Mouse (Mus musculus): ENCODE measurements around the gene AA467197. TPM values are rescaled to one million over a fixed set of nuclear protein-coding genes. Genes with fewer than 3 reads are reported as not detected.

AA467197 gene
- polyA plus RNA-seq, 1 experiment from 2014 or later: 0.86 TPM

GRCm38 (mm10) chr2:122610746-122611653, 25.8 kb upstream of the AA467197 start, which contains the start of gene Gatm:
Gene Gatm (minus strand): TSS chr2:122611303.
- H3K27ac ChIP-seq: no peak within 1 kb of the TSS

GRCm38 (mm10) chr2:122611654-122611973, 25.2 kb upstream of the AA467197 start:
- no peaks in the 10 kb centered on the region for H3K27me3 ChIP-seq (ENCODE audit: control insufficient read depth, insufficient read depth, low read length)
- no peak overlapping the region for H3K27ac ChIP-seq
- WGBS: 77% methylated on average over 4 of the region's 4 CpGs
- H3K9me3 ChIP-seq (ENCODE audit: control insufficient read depth, low read length): no peaks in the 10 kb centered on the region
- H3K4me3 ChIP-seq (replicated peaks; ENCODE audit: low read length): peak overlapping the region; percentile 52
- no peaks in the 10 kb centered on the region for H3K36me3 ChIP-seq (replicated peaks; ENCODE audit: control insufficient read depth, insufficient read depth)
- H3K4me2 ChIP-seq (replicated peaks): peak overlapping the region; percentile 70
- DNase-seq (ENCODE audit: low spot score) (no peak), ATAC-seq (ENCODE audit: low FRiP score) (no peak)
- no peaks in the 10 kb centered on the region for H3K4me1 ChIP-seq (replicated peaks; ENCODE audit: control insufficient read depth, insufficient read depth, low read length)
- peak overlapping the region; percentile 68 for H3K9ac ChIP-seq

More at GRCm38 (mm10) chr2:122610746-122611653, 25.8 kb upstream of the AA467197 start, which contains the start of gene Gatm:
- peak within 1 kb of the TSS; percentile 70 for H3K4me2 ChIP-seq (replicated peaks)
- peak; percentile 79 for DNase-seq (ENCODE audit: low spot score)
- WGBS: 3% methylated on average over 47 of the region's 48 CpGs
- H3K27me3 ChIP-seq (ENCODE audit: control insufficient read depth, insufficient read depth, low read length): no peaks in the 10 kb centered on the region
- H3K9ac ChIP-seq: peak within 1 kb of the TSS; percentile 68
- peak; percentile 98 for ATAC-seq (ENCODE audit: low FRiP score)
- H3K4me1 ChIP-seq (replicated peaks; ENCODE audit: control insufficient read depth, insufficient read depth, low read length): no peaks in the 10 kb centered on the region
- no peaks in the 10 kb centered on the region for H3K36me3 ChIP-seq (replicated peaks; ENCODE audit: control insufficient read depth, insufficient read depth)
- peak within 1 kb of the TSS; percentile 52 for H3K4me3 ChIP-seq (replicated peaks; ENCODE audit: low read length)
- no peaks in the 10 kb centered on the region for H3K9me3 ChIP-seq (ENCODE audit: control insufficient read depth, low read length)

- no peaks in the 10 kb centered on the region for H3K4me1 ChIP-seq (replicated peaks; ENCODE audit: control insufficient read depth, insufficient read depth, low read length)
- ATAC-seq (ENCODE audit: low FRiP score) (no peak), DNase-seq (ENCODE audit: low spot score) (no peak)
- 66% methylated on average over 6 of the region's 6 CpGs for WGBS
- no peak overlapping the region for H3K27ac ChIP-seq
- no peaks in the 10 kb centered on the region for H3K9me3 ChIP-seq (ENCODE audit: control insufficient read depth, low read length)
- H3K9ac ChIP-seq: no peak overlapping the region
- no peak overlapping the region for H3K4me2 ChIP-seq (replicated peaks)
- no peaks in the 10 kb centered on the region for H3K36me3 ChIP-seq (replicated peaks; ENCODE audit: control insufficient read depth, insufficient read depth)
- H3K4me3 ChIP-seq (replicated peaks; ENCODE audit: low read length): no peak overlapping the region
- no peaks in the 10 kb centered on the region for H3K27me3 ChIP-seq (ENCODE audit: control insufficient read depth, insufficient read depth, low read length)
These were observed 20.5 kb upstream of the AA467197 start for GRCm38 (mm10) chr2:122616237-122616636.

GRCm38 (mm10) chr2:122617792-122618191, 19.0 kb upstream of the AA467197 start:
- DNase-seq (ENCODE audit: low spot score): no peak
- Histone ChIP-seq H3K4me2 (replicated peaks) (no peak overlapping the region), H3K9me3 (ENCODE audit: control insufficient read depth, low read length) (no peaks in the 10 kb centered on the region), H3K4me1 (replicated peaks; ENCODE audit: control insufficient read depth, insufficient read depth, low read length) (no peaks in the 10 kb centered on the region), H3K36me3 (replicated peaks; ENCODE audit: control insufficient read depth, insufficient read depth) (no peaks in the 10 kb centered on the region), H3K27me3 (ENCODE audit: control insufficient read depth, insufficient read depth, low read length) (no peaks in the 10 kb centered on the region), H3K27ac (no peak overlapping the region), H3K9ac (no peak overlapping the region), H3K4me3 (replicated peaks; ENCODE audit: low read length) (no peak overlapping the region)
- WGBS: 74% methylated on average over 6 of the region's 6 CpGs
- ATAC-seq (ENCODE audit: low FRiP score): no peak

- H3K9ac ChIP-seq: no peak overlapping the region
- H3K27ac ChIP-seq: no peak overlapping the region
- H3K4me2 ChIP-seq (replicated peaks): no peak overlapping the region
- ATAC-seq (ENCODE audit: low FRiP score) (peak; percentile 48; the same call in 1 of the 2 replicates), DNase-seq (ENCODE audit: low spot score) (no peak)
- no peak overlapping the region for H3K4me3 ChIP-seq (replicated peaks; ENCODE audit: low read length)
- no peaks in the 10 kb centered on the region for H3K27me3 ChIP-seq (ENCODE audit: control insufficient read depth, insufficient read depth, low read length)
- H3K4me1 ChIP-seq (replicated peaks; ENCODE audit: control insufficient read depth, insufficient read depth, low read length): no peaks in the 10 kb centered on the region
- WGBS: 19% methylated on average over 4 of the region's 4 CpGs
- no peaks in the 10 kb centered on the region for H3K36me3 ChIP-seq (replicated peaks; ENCODE audit: control insufficient read depth, insufficient read depth)
- H3K9me3 ChIP-seq (ENCODE audit: control insufficient read depth, low read length): no peaks in the 10 kb centered on the region
These were observed 18.1 kb upstream of the AA467197 start for GRCm38 (mm10) chr2:122618719-122619118.

GRCm38 (mm10) chr2:122621337-122622110, 15.3 kb upstream of the AA467197 start:
- Histone ChIP-seq H3K36me3 (replicated peaks; ENCODE audit: control insufficient read depth, insufficient read depth) (no peaks in the 10 kb centered on the region), H3K4me1 (replicated peaks; ENCODE audit: control insufficient read depth, insufficient read depth, low read length) (no peaks in the 10 kb centered on the region), H3K9me3 (ENCODE audit: control insufficient read depth, low read length) (no peaks in the 10 kb centered on the region), H3K9ac (no peak overlapping the region), H3K27ac (no peak overlapping the region), H3K4me3 (replicated peaks; ENCODE audit: low read length) (no peak overlapping the region), H3K27me3 (ENCODE audit: control insufficient read depth, insufficient read depth, low read length) (no peaks in the 10 kb centered on the region), H3K4me2 (replicated peaks) (no peak overlapping the region)
- 87% methylated on average over 9 of the region's 9 CpGs for WGBS
- DNase-seq (ENCODE audit: low spot score) (no peak), ATAC-seq (ENCODE audit: low FRiP score) (no peak)

- ATAC-seq (ENCODE audit: low FRiP score): no peak
- Histone ChIP-seq H3K9ac (no peak overlapping the region), H3K9me3 (ENCODE audit: control insufficient read depth, low read length) (no peaks in the 10 kb centered on the region), H3K27ac (no peak overlapping the region), H3K4me1 (replicated peaks; ENCODE audit: control insufficient read depth, insufficient read depth, low read length) (0 out of 2 replicates have a peak, but pooled peaks cover 4% of the 10 kb centered on the region), H3K27me3 (ENCODE audit: control insufficient read depth, insufficient read depth, low read length) (no peaks in the 10 kb centered on the region), H3K4me2 (replicated peaks) (no peak overlapping the region), H3K36me3 (replicated peaks; ENCODE audit: control insufficient read depth, insufficient read depth) (no peaks in the 10 kb centered on the region), H3K4me3 (replicated peaks; ENCODE audit: low read length) (no peak overlapping the region)
- WGBS: 69% methylated on average over 7 of the region's 7 CpGs
- DNase-seq (ENCODE audit: low spot score): no peak
These were observed 10.9 kb upstream of the AA467197 start for GRCm38 (mm10) chr2:122625930-122626329.

GRCm38 (mm10) chr2:122628976-122629375, 7.8 kb upstream of the AA467197 start:
- peaks cover 14% of the 10 kb centered on the region for H3K4me1 ChIP-seq (replicated peaks; ENCODE audit: control insufficient read depth, insufficient read depth, low read length)
- no peak overlapping the region for H3K9ac ChIP-seq
- peaks cover 16% of the 10 kb centered on the region for H3K36me3 ChIP-seq (replicated peaks; ENCODE audit: control insufficient read depth, insufficient read depth)
- peak overlapping the region; percentile 21; the same call in 1 of the 2 replicates for H3K4me2 ChIP-seq (replicated peaks)
- H3K27me3 ChIP-seq (ENCODE audit: control insufficient read depth, insufficient read depth, low read length): no peaks in the 10 kb centered on the region
- no peak overlapping the region for H3K27ac ChIP-seq
- H3K9me3 ChIP-seq (ENCODE audit: control insufficient read depth, low read length): no peaks in the 10 kb centered on the region
- ATAC-seq (ENCODE audit: low FRiP score) (no peak), DNase-seq (ENCODE audit: low spot score) (peak; percentile 96)
- under 1% methylated on average over 7 of the region's 7 CpGs for WGBS
- H3K4me3 ChIP-seq (replicated peaks; ENCODE audit: low read length): no peak overlapping the region

- no peaks in the 10 kb centered on the region for H3K27me3 ChIP-seq (ENCODE audit: control insufficient read depth, insufficient read depth, low read length)
- peak overlapping the region; percentile 86; the same call in 1 of the 2 replicates for H3K27ac ChIP-seq
- DNase-seq (ENCODE audit: low spot score): no peak
- peak overlapping the region; percentile 98 for H3K4me2 ChIP-seq (replicated peaks)
- H3K36me3 ChIP-seq (replicated peaks; ENCODE audit: control insufficient read depth, insufficient read depth): peaks cover 22% of the 10 kb centered on the region
- peaks cover 14% of the 10 kb centered on the region for H3K4me1 ChIP-seq (replicated peaks; ENCODE audit: control insufficient read depth, insufficient read depth, low read length)
- 70% methylated on average over 6 of the region's 6 CpGs for WGBS
- no peak for ATAC-seq (ENCODE audit: low FRiP score)
- H3K9me3 ChIP-seq (ENCODE audit: control insufficient read depth, low read length): no peaks in the 10 kb centered on the region
- peak overlapping the region; percentile 100 for H3K4me3 ChIP-seq (replicated peaks; ENCODE audit: low read length)
- H3K9ac ChIP-seq: peak overlapping the region; percentile 97
These were observed 6.9 kb upstream of the AA467197 start for GRCm38 (mm10) chr2:122629871-122630270.

Measured in hindbrain, embryonic 14.5 days (tissue).